In genomic region chr19:8592873-8593408, GRCm38 (mm10) we compare ENCODE assay signal across 16 mouse cellular contexts. TPM values are rescaled to one million over a fixed set of nuclear protein-coding genes. Genes with fewer than 3 reads are reported as not detected.
DNase-seq lines count a peak whose midpoint lies in the region; ATAC-seq and TF ChIP-seq lines count a peak whose summit lies in the region.
"Had no signal": no experiment of that assay in that cellular context is flagged by ENCODE, and none has a peak within 500 bp of the region (broad histone marks: within the 10 kb centered on the region; RNA-seq: fewer than 3 reads in every experiment).

No protein-coding gene starts in this region.

- intact Hi-C loops in heart, postnatal 36 days (cut with DNase I), result no loop called here

- 61% methylated on average over 6 of the region's 6 CpGs for WGBS in lung, embryonic 14.5 days
- WGBS in kidney, adult 2 months, result 46% methylated on average over 6 of the region's 6 CpGs
- 63% methylated on average over 6 of the region's 6 CpGs for WGBS in kidney, embryonic 16.5 days
- 36% methylated on average over 6 of the region's 6 CpGs for WGBS in liver, embryonic 15.5 days (ENCODE audit: insufficient replicate concordance)

- ATAC-seq in lung, embryonic 14.5 days (ENCODE audit: insufficient read depth), result 0 out of 2 replicates have a peak, but pooled peaks have one; percentile 17
- ATAC-seq in kidney, embryonic 16.5 days (ENCODE audit: low FRiP score, low TSS enrichment), result peak; percentile 80
- peak; percentile 35 for ATAC-seq in liver, embryonic 15.5 days (ENCODE audit: insufficient read depth)
- no peak for ATAC-seq in megakaryocyte progenitor cell, adult 5-6 weeks (replicated peaks; ENCODE audit: poor library complexity)

- H3K36me3 ChIP-seq in lung, embryonic 14.5 days (ENCODE audit: insufficient read depth), result no peaks in the 10 kb centered on the region
- H3K36me3 ChIP-seq in kidney, adult 2 months (ENCODE audit: control insufficient read depth, insufficient read depth, low read length), result no peaks in the 10 kb centered on the region
- H3K36me3 ChIP-seq in kidney, embryonic 16.5 days (ENCODE audit: insufficient read depth, low read length), result no peaks in the 10 kb centered on the region
- H3K36me3 ChIP-seq in liver, embryonic 15.5 days (replicated peaks), result no peaks in the 10 kb centered on the region
- H3K36me3 ChIP-seq: embryonic facial prominence, embryonic 13.5 days; forebrain, embryonic 12.5 days; hindbrain, embryonic 15.5 days had no signal

- no peaks in the 10 kb centered on the region for H3K9me3 ChIP-seq in lung, embryonic 14.5 days (ENCODE audit: low read depth, low read length)
- H3K9me3 ChIP-seq in kidney, embryonic 16.5 days (ENCODE audit: low read length), result no peaks in the 10 kb centered on the region
- H3K9me3 ChIP-seq in liver, embryonic 15.5 days (replicated peaks), result no peaks in the 10 kb centered on the region
- H3K9me3 ChIP-seq: embryonic facial prominence, embryonic 13.5 days; forebrain, embryonic 12.5 days; hindbrain, embryonic 15.5 days had no signal

- TF ChIP-seq POLR2A in kidney, adult 2 months (IDR thresholded peaks at IDR 0.05; ENCODE audit: low read depth, low read length), result peak; percentile 68

- H3K4me1 ChIP-seq in lung, embryonic 14.5 days (ENCODE audit: insufficient read depth), result peaks cover 9% of the 10 kb centered on the region; the same call in 1 of the 2 replicates
- H3K4me1 ChIP-seq in kidney, adult 2 months (ENCODE audit: control insufficient read depth, insufficient read depth, low read length), result peaks cover 7% of the 10 kb centered on the region
- H3K4me1 ChIP-seq in kidney, embryonic 16.5 days (ENCODE audit: insufficient read depth, low read length), result peaks cover 26% of the 10 kb centered on the region
- H3K4me1 ChIP-seq in liver, embryonic 15.5 days (replicated peaks), result peaks cover 31% of the 10 kb centered on the region
- H3K4me1 ChIP-seq: hindbrain, embryonic 15.5 days had no signal

- no peak overlapping the region for H3K4me3 ChIP-seq in lung, embryonic 14.5 days (ENCODE audit: low read depth, low read length)
- peak overlapping the region; percentile 59 for H3K4me3 ChIP-seq in kidney, adult 2 months (ENCODE audit: insufficient read depth, low read depth, low read length)
- H3K4me3 ChIP-seq in kidney, embryonic 16.5 days (ENCODE audit: low read length), result no peak overlapping the region
- H3K4me3 ChIP-seq in liver, embryonic 15.5 days (replicated peaks), result no peak overlapping the region
- H3K4me3 ChIP-seq: embryonic facial prominence, embryonic 13.5 days; forebrain, embryonic 12.5 days; hindbrain, embryonic 15.5 days had no signal

- H3K27ac ChIP-seq in lung, embryonic 14.5 days (ENCODE audit: low read depth), result no peak overlapping the region
- H3K27ac ChIP-seq in kidney, adult 2 months (ENCODE audit: insufficient read depth, low read depth, low read length), result peak overlapping the region; percentile 69
- H3K27ac ChIP-seq in kidney, embryonic 16.5 days (ENCODE audit: low read length), result peak overlapping the region; percentile 57
- peak overlapping the region; percentile 45; the same call in 1 of the 2 replicates for H3K27ac ChIP-seq in liver, embryonic 15.5 days (replicated peaks)
- H3K27ac ChIP-seq: embryonic facial prominence, embryonic 13.5 days; forebrain, embryonic 12.5 days; hindbrain, embryonic 15.5 days had no signal

- H3K4me2 ChIP-seq in lung, embryonic 14.5 days, result no peak overlapping the region
- peak overlapping the region; percentile 7; the same call in 1 of the 2 replicates for H3K4me2 ChIP-seq in kidney, embryonic 16.5 days (replicated peaks; ENCODE audit: low read depth, low read length)
- H3K4me2 ChIP-seq in liver, embryonic 15.5 days, result no peak overlapping the region; the same call in 1 of the 2 replicates
- H3K4me2 ChIP-seq: embryonic facial prominence, embryonic 13.5 days; forebrain, embryonic 12.5 days; hindbrain, embryonic 15.5 days had no signal

- no peak for TF ChIP-seq CTCF in lung, embryonic 14.5 days (IDR thresholded peaks at IDR 0.05; ENCODE audit: low read depth)
- no peak for TF ChIP-seq CTCF in kidney, adult 2 months (conservative IDR thresholded peaks at IDR 0.05; ENCODE audit: insufficient read depth, insufficient read length, low read depth, low read length)

- no peak overlapping the region for H3K9ac ChIP-seq in lung, embryonic 14.5 days
- no peak overlapping the region for H3K9ac ChIP-seq in kidney, embryonic 16.5 days (replicated peaks; ENCODE audit: low read length)
- H3K9ac ChIP-seq in liver, embryonic 15.5 days, result no peak overlapping the region
- H3K9ac ChIP-seq: embryonic facial prominence, embryonic 13.5 days; forebrain, embryonic 12.5 days; hindbrain, embryonic 15.5 days had no signal

- DNase-seq in lung, embryonic 14.5 days, result no peak
- DNase-seq in lung, postnatal 25 days (ENCODE audit: low spot score), result no peak
- peak; percentile 67 for DNase-seq in kidney, adult 2 months
- no peak for DNase-seq in heart, postnatal 36 days
- DNase-seq: cerebellum, postnatal 25 days; gastrocnemius, postnatal 10 days; lung, postnatal 10 days; spleen, adult 18-20 months had no signal

- no peaks in the 10 kb centered on the region for H3K27me3 ChIP-seq in lung, embryonic 14.5 days (ENCODE audit: insufficient read depth, low read length)
- H3K27me3 ChIP-seq in kidney, adult 2 months (replicated peaks; ENCODE audit: control insufficient read depth, insufficient read depth, low read length), result no peaks in the 10 kb centered on the region
- no peaks in the 10 kb centered on the region for H3K27me3 ChIP-seq in kidney, embryonic 16.5 days (ENCODE audit: insufficient read depth, low read length)
- no peaks in the 10 kb centered on the region; the same call in 1 of the 2 replicates for H3K27me3 ChIP-seq in liver, embryonic 15.5 days
- H3K27me3 ChIP-seq: embryonic facial prominence, embryonic 13.5 days; forebrain, embryonic 12.5 days; hindbrain, embryonic 15.5 days had no signal

RNA-seq across cellular contexts. Expression of gene Slc22a8, which starts 1.9 kb away (rescaled TPM):
- polyA plus RNA-seq in lung, embryonic 14.5 days (2014; fragmentation: Nextera tagmentation; extraction: Ambion mirVana), result not detected in 2 replicates
- 526 and 582 TPM in 2 replicates for polyA plus RNA-seq in kidney, adult 2 months (2012; rRNA removed)
- 15.7 and 16.3 TPM in 2 replicates for polyA plus RNA-seq in kidney, embryonic 16.5 days (2015; fragmentation: Nextera tagmentation; extraction: Ambion mirVana)
- polyA plus RNA-seq in liver, embryonic 15.5 days (2015; fragmentation: Nextera tagmentation; extraction: Ambion mirVana), result 2.1 and 2.3 TPM in 2 replicates
- total RNA-seq in megakaryocyte progenitor cell, adult 5-6 weeks (2015), result not detected in 2 replicates
- total RNA-seq in megakaryocyte progenitor cell, adult 5-6 weeks (2017), result not detected in 2 replicates
- total RNA-seq in heart, postnatal 36 days (2021), result not detected
- polyA plus RNA-seq: embryonic facial prominence, embryonic 13.5 days; heart, embryonic 14.5 days had no signal

RNA-seq across cellular contexts. Expression of gene Slc22a6, which starts 24.9 kb away (rescaled TPM):
- polyA plus RNA-seq in lung, embryonic 14.5 days (2014; fragmentation: Nextera tagmentation; extraction: Ambion mirVana), result not detected in 2 replicates
- polyA plus RNA-seq in kidney, adult 2 months (2012; rRNA removed), result 355 and 358 TPM in 2 replicates
- polyA plus RNA-seq in kidney, embryonic 16.5 days (2015; fragmentation: Nextera tagmentation; extraction: Ambion mirVana), result 48.8 and 59.4 TPM in 2 replicates
- polyA plus RNA-seq in liver, embryonic 15.5 days (2015; fragmentation: Nextera tagmentation; extraction: Ambion mirVana), result 0.02 TPM in 1 of 2 replicates, not detected in the other
- total RNA-seq in megakaryocyte progenitor cell, adult 5-6 weeks (2015), result not detected in 2 replicates
- total RNA-seq in megakaryocyte progenitor cell, adult 5-6 weeks (2017), result not detected in 2 replicates
- not detected for total RNA-seq in heart, postnatal 36 days (2021)
- total RNA-seq: gastrocnemius, postnatal 10 days had no signal
- polyA plus RNA-seq: heart, embryonic 14.5 days; neural tube, embryonic 14.5 days had no signal

Comparison
In these comparisons a context has a peak if more than half of its experiments do, and no peak if none do; other contexts are left out.
1. RNA of gene Slc22a8, which starts 1.9 kb away (polyA plus RNA-seq): 526 to 582 TPM in kidney, adult 2 months; 15.7 to 16.3 TPM in kidney, embryonic 16.5 days, 2.1 to 2.3 TPM in liver, embryonic 15.5 days and not detected in lung, embryonic 14.5 days; every median in the first group is over 10 times any median in the second.
2. RNA of gene Slc22a6, which starts 24.9 kb away (polyA plus RNA-seq): 355 to 358 TPM in kidney, adult 2 months and 48.8 to 59.4 TPM in kidney, embryonic 16.5 days; 0.02 TPM in liver, embryonic 15.5 days and not detected in lung, embryonic 14.5 days; every median in the first group is over 10 times any median in the second.